Mouse (Mus musculus): Measurements from ENCODE around the gene Ccdc182.

Ccdc182 gene

DNA sequence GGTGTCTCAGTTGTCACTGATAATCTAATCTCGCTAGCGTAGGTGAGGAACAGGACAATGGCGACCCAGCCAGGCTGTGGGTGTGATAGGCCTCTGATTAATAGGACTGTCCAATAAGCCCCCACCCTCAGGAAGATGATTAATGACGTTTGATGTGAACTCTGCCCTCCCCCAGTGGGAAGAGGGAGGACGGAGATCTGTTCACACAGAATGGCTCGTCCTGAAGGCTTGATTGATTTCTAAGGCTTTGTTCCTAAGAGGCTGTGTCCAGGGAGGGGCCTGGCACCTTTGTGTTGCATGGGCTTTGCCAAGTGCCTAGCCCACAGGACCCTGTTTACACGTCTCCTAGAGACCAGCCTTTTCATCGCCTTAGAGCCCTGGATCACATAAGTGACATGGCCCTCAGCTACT lies 13.4 kb upstream of the Ccdc182 start:
- DNase-seq (ENCODE audit: inconsistent ontology term) = no peak

DNA sequence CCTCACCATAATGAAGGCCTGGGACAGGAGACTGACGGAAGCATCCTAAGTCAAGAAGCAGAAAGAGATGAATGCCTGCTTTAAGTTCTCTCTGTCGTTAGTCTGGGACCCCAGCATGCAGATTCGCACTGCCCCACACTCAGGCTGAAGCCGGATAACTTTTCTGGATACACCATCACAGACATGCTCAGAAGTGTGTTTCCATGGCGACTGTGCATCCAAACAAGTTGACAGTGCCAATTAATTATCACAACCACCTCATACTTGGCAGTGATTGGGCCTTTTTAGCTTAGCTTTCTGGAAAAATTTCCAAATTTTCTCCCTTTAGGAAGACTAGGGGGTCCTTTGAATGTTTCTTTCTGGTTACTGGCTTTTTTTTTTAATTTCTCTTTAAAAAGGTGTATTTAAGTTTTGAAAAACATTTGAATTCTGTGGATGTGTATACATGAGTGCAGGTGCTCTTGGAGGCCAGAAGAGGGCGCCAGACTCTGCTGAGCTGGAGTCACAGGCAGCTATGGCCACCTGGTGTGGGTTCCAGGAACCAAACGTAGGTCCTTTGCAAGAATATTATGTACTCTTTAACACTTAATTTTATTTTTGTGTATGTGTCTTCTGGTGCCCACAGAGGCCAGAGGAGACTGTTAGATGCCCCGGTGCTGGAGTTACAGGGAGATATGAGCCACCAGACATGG lies 12.3 kb upstream of the Ccdc182 start:
- DNase-seq (ENCODE audit: inconsistent ontology term) = no peak

- DNase-seq (ENCODE audit: inconsistent ontology term) = no peak
Observed at GRCm38 (mm10) chr11:88282516-88282915, 11.3 kb upstream of the Ccdc182 start.

- DNase-seq (ENCODE audit: inconsistent ontology term) = peak; percentile 67
Observed at GRCm38 (mm10) chr11:88286019-88286418, 7.8 kb upstream of the Ccdc182 start.

- no peak for DNase-seq (ENCODE audit: inconsistent ontology term)
Observed at GRCm38 (mm10) chr11:88288400-88288799, 5.5 kb upstream of the Ccdc182 start.

DNA sequence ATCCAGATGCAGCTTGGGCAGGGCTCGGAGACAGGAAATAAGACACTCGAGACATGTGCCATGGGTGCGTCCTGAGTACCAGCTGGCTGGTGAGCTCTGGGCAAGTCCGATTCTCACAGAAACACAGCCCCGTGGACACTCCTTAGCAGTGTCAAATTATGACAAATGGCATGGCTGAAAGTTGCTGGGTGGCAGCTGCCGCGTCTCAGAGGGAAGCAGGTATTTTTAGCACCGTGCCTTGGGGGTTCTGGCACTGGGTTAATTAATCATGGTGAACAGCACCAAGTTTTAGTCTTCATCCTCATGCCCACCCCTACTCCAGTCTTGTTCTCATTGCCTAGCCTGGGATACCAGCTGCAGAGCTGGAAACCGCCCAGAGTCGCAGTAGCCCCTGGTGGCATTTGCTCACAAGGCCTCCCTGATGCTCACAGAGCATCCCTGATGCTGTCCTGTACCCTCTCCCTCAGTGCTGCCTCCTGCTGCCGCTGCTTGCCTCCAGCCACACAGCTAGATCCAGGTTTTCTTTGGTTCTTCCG lies 5.0 kb upstream of the Ccdc182 start:
- DNase-seq (ENCODE audit: inconsistent ontology term) = no peak

- no peak for DNase-seq (ENCODE audit: inconsistent ontology term)
Observed at GRCm38 (mm10) chr11:88291245-88291644, 2.6 kb upstream of the Ccdc182 start.

DNA sequence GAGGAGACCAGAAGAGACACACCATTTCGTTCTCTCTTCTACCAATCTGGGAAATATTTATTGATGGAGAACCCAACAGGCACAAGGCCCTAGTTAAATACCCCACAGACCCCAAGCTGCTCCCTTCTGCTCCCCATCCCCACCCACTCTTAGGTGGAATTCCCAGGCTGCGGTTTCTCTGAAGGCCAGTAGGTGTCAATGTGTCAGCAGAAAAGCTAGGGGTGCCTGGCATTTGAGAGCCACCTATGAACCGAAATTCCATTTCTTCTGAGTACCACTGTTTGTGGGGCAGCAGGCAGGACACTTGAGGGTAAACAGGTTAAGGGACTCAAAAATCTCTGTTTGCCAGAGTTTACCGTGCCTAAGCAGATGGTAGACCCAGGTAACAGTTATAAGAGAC lies 2.2 kb upstream of the Ccdc182 start:
- DNase-seq (ENCODE audit: inconsistent ontology term) = peak; percentile 54

DNA sequence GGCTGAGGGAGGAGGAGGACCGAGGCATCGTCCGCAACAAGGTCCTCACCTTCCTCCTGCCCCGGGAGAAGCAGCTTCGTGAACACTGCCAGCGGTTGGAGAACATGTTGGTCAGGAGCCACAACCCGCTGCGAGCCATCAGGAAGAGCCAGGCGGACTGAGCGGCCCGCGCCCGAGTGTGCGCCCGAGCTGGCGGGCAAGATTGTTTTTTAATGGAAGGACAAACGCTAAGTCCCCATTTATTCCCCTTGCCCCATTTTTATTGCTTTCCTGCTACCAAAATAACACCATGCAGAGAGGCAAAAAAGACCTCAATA lies 494 bp downstream of the Ccdc182 start:
- no peak for DNase-seq (ENCODE audit: inconsistent ontology term)

DNA sequence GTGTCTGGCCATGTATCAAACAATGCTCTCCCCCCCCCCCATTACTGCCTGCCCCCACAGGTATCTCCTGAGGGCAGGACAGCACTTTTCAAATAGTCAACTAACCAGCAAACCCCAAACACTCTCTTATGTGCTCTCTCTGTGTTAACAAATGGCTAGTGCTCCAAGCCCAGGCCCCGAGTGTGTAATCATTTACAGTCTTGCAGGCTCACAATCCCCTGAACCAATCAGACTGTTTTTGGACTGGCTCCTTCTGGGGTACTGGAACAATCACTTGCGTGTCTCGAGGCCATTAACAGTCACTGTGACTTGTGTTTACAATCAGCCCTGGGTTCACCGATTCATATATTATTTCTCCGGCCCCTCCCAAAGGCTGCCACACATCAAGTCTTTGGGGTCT lies 1.4 kb downstream of the Ccdc182 start:
- DNase-seq (ENCODE audit: inconsistent ontology term) = no peak

DNA sequence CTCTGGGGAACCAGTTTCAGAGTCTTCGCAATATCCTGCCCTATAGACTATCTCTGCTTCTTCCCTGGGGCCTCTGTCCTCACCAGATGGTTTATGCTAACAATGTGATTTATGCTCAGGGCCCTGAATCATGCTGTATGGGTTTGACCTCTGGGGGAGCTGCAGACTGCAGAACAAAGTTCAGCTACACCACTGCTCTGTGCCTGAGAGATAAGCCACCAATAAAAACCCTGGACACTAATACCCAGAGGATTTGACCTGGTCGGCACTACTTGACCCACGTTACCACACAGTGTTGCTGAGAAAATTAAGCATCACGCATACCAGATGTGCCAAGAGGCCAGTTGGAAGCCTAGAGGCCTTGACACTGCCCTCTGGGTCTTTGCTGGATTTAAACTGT lies 3.7 kb downstream of the Ccdc182 start:
- DNase-seq (ENCODE audit: inconsistent ontology term) = no peak

DNA sequence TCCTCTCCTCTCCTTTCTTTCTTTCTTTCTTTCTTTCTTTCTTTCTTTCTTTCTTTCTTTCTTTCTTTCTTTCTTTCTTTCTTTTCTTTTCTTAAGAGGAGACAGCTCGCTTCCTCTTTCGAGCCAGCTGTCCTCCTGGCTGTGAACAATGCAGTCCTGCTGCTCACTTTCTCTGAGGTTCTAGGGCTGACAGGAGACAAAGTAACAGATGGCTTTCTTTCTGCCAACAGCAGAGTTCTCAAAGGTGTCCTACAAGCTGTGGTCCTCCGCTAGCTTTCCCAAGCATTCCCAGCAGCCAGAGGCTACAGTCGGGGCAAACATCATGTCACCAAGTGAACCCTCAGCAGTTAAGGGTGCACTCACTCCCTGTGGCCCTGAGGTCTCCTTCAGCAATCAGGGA lies 5.5 kb downstream of the Ccdc182 start:
- DNase-seq (ENCODE audit: inconsistent ontology term) = no peak

- DNase-seq (ENCODE audit: inconsistent ontology term) = no peak
Observed at GRCm38 (mm10) chr11:88301619-88302018, 7.8 kb downstream of the Ccdc182 start.

- no peak for DNase-seq (ENCODE audit: inconsistent ontology term)
Observed at GRCm38 (mm10) chr11:88305759-88306158, 11.9 kb downstream of the Ccdc182 start.

- no peak for DNase-seq (ENCODE audit: inconsistent ontology term)
Observed at GRCm38 (mm10) chr11:88307616-88308543, 14.0 kb downstream of the Ccdc182 start.

GRCm38 (mm10) chr11:88309059-88309700 lies 15.3 kb downstream of the Ccdc182 start:
- peak; percentile 18 for DNase-seq (ENCODE audit: inconsistent ontology term)

GRCm38 (mm10) chr11:88310773-88311172 lies 16.9 kb downstream of the Ccdc182 start:
- DNase-seq (ENCODE audit: inconsistent ontology term) = no peak

- DNase-seq (ENCODE audit: inconsistent ontology term) = no peak
Observed at GRCm38 (mm10) chr11:88311606-88312005, 17.7 kb downstream of the Ccdc182 start.

DNA sequence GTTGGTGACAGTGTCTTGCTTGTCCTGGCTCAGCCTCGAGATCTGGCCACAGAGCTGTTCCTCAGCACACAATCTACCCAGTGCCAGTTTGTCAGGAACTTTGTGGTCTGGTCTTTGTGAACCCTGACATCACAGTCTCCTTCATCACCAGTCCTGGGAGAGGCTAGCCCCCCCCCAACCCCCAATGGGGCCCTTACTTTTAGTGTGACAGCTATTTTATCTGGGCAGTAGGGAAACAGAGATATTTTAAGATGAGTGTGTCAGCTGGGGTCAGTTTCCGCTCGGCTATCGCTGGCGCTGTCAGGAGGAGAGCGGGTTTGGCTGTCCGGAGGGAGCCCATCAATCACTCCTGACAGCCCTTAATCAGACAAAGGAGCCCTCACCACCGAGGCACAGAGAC lies 19.7 kb downstream of the Ccdc182 start:
- no peak for DNase-seq (ENCODE audit: inconsistent ontology term)

- no peak for DNase-seq (ENCODE audit: inconsistent ontology term)
Observed at GRCm38 (mm10) chr11:88314471-88314870, 20.6 kb downstream of the Ccdc182 start.

GRCm38 (mm10) chr11:88315393-88315792 lies 21.5 kb downstream of the Ccdc182 start:
- no peak for DNase-seq (ENCODE audit: inconsistent ontology term)

- DNase-seq (ENCODE audit: inconsistent ontology term) = no peak
Observed at GRCm38 (mm10) chr11:88318850-88319249, 25.0 kb downstream of the Ccdc182 start.

Data from Muller cell, postnatal 12 days (primary cell).